Mouse (Mus musculus) CD4-positive, CD25-positive, alpha-beta regulatory T cell, adult 4 months (primary cell): ENCODE measurements at regions not wholly inside any gene's neighbourhood (a gene's known extent, or its start where the extent isn't known, plus 50 kb on each side); places are given as distances from the start of the nearest gene placed in this dataset.
A peak's percentile ranks its signal among the peaks of the same experiment; 100 is the strongest.

Source experiments
- ATAC-seq: one replicate; pipeline ENCODE4 v1.8.0; 2017

GRCm38 (mm10) chr13:44207400-44208005 lies 422.9 kb downstream of the Cd83 start:
- no peak for ATAC-seq

- no peak for ATAC-seq
Observed at GRCm38 (mm10) chr13:44209036-44209435, 424.5 kb downstream of the Cd83 start.

DNA sequence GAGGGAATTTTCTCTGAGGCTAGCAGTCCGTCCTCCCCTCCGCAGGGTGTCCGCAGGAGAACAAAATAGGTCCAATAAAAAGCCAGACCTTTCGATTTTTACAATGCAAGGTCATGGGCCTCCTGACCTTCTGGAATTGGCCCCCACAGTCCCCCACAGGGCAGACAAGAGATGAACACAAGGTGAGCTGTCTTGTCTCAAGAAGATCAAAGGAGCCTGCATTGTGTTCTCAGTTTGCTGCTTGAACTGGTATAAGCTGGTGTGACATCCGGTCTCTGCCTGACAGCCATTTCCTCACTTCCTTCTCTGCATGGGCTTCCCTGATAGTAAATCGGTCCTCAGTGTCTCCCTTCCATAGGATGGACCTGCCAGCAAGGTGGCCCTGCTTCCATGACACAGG lies 425.5 kb downstream of the Cd83 start:
- peak; percentile 88 for ATAC-seq

GRCm38 (mm10) chr13:44212356-44212755 lies 427.8 kb downstream of the Cd83 start:
- ATAC-seq: no peak

DNA sequence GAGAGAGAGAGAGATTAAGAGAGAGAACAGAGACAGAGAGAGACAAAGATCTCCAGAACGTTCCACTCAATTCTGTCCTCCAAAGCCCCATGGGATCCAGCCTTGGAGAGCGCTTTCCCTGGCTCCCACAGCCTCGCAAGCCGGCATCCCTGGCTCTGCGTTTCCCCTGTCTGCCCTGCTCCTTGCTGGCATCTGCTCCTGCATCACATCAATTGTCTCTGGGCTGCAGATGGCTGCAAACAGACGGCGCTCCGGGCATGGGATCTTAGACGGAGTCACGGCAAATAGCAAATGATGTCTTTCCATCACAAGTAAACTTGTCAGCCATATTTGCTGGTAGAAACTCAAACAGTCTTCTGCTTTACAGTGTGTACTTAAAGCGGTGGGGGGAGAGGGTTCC lies 428.4 kb downstream of the Cd83 start:
- ATAC-seq: no peak

DNA sequence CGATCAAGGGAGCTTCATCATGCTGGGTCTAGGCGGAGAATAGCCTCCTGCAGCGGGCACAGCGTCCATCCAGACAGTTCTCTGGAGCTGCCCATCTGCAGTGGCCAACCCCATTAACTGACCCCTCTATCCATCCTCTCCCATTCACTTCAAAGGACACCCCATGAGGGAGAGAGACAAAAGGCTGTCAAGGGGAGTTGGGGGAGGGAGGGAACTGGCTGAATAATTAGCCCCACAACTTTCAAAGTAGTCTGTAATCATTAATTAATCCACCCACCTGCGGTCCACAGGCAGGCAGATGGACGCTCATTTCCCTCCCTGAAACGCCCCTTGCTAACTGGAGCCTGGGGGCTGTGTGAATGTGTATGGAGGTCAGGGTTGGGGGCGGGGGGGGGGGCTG lies 433.7 kb downstream of the Cd83 start:
- ATAC-seq: no peak

GRCm38 (mm10) chr13:44221721-44222120 lies 437.1 kb downstream of the Cd83 start:
- no peak for ATAC-seq

DNA sequence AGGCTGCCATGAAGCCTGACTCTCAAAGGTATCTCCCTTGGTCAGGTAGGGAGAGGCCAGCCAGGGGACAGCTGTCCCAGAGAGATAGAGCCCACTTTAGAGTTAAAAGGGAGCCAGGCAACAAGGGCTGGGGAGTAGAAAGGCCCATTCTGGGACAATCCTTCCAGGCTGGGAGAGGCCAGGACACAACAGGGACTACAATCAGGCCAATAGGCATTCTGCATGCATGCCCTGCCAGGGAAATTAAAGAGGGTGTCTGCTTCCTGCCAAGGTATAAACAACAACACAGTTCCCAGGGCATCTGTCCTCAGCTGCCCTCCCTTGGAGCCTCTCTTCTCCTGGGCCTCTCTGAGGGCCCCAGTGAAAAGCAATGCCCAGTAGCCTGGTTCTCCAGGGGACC lies 437.8 kb downstream of the Cd83 start:
- ATAC-seq: no peak

- ATAC-seq: no peak
Observed at GRCm38 (mm10) chr13:44227706-44228459, 443.3 kb downstream of the Cd83 start.

DNA sequence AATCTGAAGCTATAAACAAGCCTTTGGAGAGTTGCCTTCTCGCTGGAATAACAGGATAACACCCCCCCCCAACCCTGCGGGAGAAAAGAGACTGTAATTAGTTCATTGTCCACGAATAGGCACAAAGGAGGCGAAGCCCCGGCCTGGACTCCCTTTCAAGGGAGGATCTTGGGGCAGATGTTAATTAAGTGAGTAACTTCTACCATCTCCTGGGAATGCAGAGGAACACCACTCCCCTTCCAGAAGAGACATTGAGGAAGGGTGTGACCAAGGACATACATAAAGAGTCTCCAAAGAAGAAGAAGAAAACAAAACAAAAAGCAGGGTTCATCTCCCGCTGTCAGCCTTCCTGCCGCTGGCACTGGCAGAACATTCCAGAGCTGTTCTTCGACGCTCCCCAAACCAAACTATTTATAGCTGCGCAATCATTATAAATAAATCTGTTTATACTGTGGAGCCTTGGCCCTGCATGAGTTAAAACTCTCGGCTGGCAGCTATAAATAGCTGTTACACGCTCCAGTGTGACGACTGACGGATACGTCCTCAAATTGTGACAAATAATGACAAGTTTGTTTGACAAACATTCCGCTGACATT lies 444.1 kb downstream of the Cd83 start:
- no peak for ATAC-seq

GRCm38 (mm10) chr13:44229136-44229611 lies 444.6 kb downstream of the Cd83 start:
- ATAC-seq: no peak

DNA sequence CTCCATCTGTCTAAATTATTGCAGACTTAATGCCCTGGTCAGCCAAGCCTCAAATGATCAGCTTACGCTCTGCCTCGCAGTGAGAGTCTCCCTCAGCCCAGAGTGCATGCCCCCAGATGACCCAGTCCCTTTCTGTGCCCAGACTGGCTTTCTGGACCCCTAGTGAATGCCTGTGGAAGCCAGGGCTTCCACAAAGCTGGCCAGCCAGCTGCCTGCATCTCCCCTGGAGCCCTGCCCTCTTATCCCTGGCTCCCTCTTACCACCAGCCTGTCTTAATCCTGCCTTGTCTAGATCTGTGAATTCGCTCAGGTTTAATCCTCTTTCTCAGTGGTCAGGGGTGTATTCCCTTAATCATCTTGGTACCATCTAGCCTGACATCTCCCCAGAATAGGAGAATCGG lies 446.8 kb downstream of the Cd83 start:
- no peak for ATAC-seq

DNA sequence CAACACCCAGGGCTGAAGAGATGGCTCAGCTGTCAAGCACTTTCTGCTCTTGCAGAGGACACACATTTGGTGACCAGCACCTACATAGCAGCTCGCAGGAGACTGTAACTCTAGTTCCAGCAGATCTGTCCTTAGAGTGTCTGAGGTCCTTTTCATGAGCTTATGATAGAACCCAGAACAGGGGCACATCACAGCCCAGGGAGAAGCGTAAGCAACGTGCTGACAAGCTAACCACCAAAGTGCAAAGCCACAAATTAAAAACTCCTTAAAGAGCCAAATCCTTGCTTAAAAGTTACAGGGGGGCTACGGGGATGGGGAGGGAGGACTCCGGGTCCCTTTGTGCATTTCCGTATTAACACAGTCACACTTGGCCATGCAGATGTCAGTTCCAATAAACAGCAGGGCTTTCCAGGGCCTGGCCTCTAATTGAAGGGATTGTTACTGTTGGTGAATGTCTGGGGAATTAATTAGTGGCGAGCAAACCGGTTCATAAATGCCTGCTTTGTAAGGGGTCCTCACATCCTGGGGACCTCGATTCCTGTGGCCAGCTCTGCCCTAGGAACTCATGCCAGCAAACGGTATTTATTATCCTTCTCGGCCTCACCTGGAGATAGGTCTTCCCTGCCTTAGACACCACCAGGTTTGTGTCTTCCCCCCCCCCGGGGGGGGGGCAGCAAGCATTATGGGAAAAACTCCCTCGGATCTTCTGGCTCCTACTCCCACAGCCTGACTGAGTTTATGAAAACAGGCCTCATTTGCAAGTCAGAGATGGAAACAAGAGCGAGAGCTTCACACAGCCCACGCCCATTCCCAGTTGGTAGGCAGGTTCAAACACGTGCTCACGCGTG lies 447.5 kb downstream of the Cd83 start:
- no peak for ATAC-seq

- no peak for ATAC-seq
Observed at GRCm38 (mm10) chr13:44232716-44233051, 448.1 kb downstream of the Cd83 start.

- no peak for ATAC-seq
Observed at GRCm38 (mm10) chr13:44234241-44234640, 449.7 kb downstream of the Cd83 start.

GRCm38 (mm10) chr13:44235236-44235635 lies 450.7 kb downstream of the Cd83 start:
- no peak for ATAC-seq

- no peak for ATAC-seq
Observed at GRCm38 (mm10) chr13:44235941-44236340, 451.4 kb downstream of the Cd83 start.

DNA sequence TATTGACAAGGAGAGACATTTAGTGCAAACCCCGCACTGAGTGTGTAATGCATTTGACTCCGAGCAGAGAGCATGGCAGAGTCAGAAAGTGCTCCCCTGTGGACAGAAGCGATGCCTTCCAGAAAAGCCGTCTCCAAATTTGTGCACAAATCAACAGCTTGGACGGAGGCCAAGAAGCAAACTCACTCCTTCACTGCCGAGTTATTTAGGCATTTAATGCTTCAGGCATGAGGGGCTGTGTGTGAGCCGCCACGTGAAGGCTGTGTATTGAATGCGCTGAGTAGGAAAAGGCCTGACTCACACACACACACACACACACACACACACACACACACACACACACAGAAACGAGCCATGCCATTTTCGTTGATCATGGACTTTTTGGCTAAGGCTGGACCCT lies 453.7 kb downstream of the Cd83 start:
- ATAC-seq: no peak

DNA sequence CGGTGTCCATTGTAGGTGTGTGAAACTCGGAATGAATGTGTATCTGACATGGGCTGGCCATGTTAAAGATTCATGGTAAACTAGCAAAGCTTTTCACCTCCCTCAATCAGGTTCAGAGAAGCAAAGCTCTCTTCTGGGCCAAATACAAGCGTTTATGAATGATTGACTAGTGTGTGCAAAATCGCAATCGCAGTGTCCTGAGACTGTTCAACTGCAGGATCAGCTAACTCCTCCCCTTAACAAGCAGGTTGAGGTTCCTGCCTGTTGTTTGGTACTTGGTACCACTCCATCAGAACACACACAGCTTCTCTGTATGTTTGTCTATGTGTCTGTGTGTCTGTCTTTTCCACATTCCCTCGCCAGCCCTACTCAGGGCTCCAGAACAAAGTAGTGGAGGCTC lies 458.6 kb downstream of the Cd83 start:
- no peak for ATAC-seq

DNA sequence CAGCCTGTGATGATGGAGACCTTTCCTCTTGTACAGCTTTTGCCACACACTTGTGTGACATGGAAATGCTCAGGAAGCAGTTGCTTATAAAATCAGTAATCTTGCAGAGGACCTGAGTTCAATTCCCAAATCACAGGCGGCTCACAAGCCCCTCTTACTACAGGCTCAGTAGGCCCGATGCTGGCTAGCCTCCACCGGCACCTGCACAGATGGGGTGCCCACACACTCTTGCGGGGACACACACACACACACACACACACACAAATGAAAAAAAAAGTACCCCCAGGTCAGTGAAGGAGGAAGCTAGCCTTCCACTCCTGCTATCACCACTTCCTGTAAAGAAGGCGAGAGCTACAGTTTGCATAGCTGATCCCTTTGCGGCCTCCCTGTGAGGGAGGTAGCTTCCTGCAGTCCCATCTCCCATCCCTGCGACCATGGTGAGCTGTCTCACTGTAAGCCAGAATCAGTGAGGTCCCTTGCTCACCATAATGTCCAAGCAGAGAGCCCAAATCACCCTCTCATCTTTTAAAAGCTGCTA lies 462.2 kb downstream of the Cd83 start:
- ATAC-seq: no peak

GRCm38 (mm10) chr13:44247861-44248260 lies 463.3 kb downstream of the Cd83 start:
- no peak for ATAC-seq

GRCm38 (mm10) chr13:44248401-44248800 lies 463.8 kb downstream of the Cd83 start:
- ATAC-seq: no peak

DNA sequence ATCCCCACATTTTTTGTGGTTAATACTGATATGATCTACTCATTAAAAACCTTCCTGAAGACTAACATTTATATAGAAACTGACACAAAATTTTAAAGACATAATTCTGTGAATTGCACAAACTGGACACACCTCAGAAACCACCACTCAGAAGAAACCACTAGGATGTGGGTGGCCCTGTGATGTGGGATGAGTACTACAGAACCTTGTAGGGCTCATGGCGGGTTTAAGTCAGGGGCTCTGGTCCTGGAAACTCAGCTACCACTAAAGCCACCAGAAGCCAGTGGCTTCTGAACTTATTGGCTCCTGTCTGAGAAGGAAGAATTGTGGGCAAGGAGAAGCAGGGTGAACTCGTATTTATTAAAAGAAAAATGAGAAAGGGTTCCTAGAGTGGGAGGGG lies 464.5 kb downstream of the Cd83 start:
- no peak for ATAC-seq
